Mouse (Mus musculus) spleen, adult 2 months (tissue): Measurements from ENCODE around the gene Mybpc3.

ENCODE experiments used
- CTCF ChIP-seq: fragments of 200-500 bp; IDR thresholded peaks from 2 replicates; pipeline ENCODE4 v1.5.1; 2011; ENCODE audit warnings: mild to moderate bottlenecking, inconsistent platforms; ENCODE audit not compliant: insufficient read depth, insufficient read length, insufficient replicate concordance; ENCODE audit errors: extremely low read depth
- POLR2A ChIP-seq: fragments of 200-500 bp; IDR thresholded peaks from 2 replicates; pipeline ENCODE4 v1.6.1; 2011; ENCODE audit warnings: low read depth, low read length, inconsistent platforms

DNA sequence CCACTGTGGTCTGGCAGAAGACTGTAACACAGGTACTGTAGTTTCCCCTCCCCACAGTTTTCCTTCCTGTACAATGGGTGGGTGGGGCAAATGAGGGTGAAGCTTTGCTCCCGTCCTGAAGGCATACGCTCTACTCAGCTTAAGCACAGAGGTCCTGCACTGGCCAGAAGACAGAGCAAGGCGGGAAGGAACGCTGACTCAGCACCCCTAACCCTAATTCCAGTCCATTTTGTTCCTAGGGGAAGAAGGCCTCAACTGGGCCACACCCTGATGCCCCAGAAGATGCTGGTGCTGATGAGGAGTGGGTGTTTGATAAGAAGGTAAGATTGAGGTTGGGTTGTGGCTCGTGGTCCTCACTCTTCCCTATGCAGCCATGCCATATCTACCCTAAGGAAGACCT is 10.8 kb downstream of the Mybpc3 start:
- TF ChIP-seq CTCF = no peak
- no peak for TF ChIP-seq POLR2A
